Comparison of ENCODE assay signal across 8 mouse cellular contexts in genomic region chr19:43523551-43523950, GRCm38 (mm10). TPM values are rescaled to one million over a fixed set of nuclear protein-coding genes. Genes with fewer than 3 reads are reported as not detected.
DNase-seq lines count a peak whose midpoint lies in the region; ATAC-seq and TF ChIP-seq lines count a peak whose summit lies in the region.

No protein-coding gene starts in this region.

- H3K27me3 ChIP-seq in kidney, embryonic 15.5 days, result peaks cover 12% of the 10 kb centered on the region

- H3K4me3 ChIP-seq in left cerebral cortex, adult 2 months, result peak overlapping the region; percentile 69
- H3K4me3 ChIP-seq in kidney, embryonic 15.5 days (replicated peaks), result peak overlapping the region; percentile 77

- TF ChIP-seq CTCF in left cerebral cortex, adult 2 months (IDR thresholded peaks at IDR 0.05), result no peak

- intact Hi-C loops in left cerebral cortex, adult 2 months (cut with DNase I), result no loop called here

- peak overlapping the region; percentile 81 for H3K4me2 ChIP-seq in kidney, embryonic 15.5 days

- no peaks in the 10 kb centered on the region for H3K9me3 ChIP-seq in kidney, embryonic 15.5 days (replicated peaks)

- DNase-seq in left cerebral cortex, adult 2 months (ENCODE audit: extremely low spot score in 1 of 2, low spot score in 2 of 2), result no peak
- no peak for DNase-seq in left cerebral cortex, adult 11 months (ENCODE audit: low spot score)
- peak; percentile 40 for DNase-seq in c-Kit-positive CD71-positive TER-119-positive erythroid progenitor cells, embryonic 14.5 days (ENCODE audit: low spot score)
- peak; percentile 15 for DNase-seq in lung, postnatal 36 days
- DNase-seq in right cerebral cortex, postnatal 14 days, result peak; percentile 37
- DNase-seq in urinary bladder, adult 18-20 months (ENCODE audit: low spot score in 2 of 2), result no peak

- peak overlapping the region; percentile 96 for H3K27ac ChIP-seq in left cerebral cortex, adult 2 months
- 0 out of 2 replicates have a peak overlapping the region, but pooled peaks have one; percentile 79 for H3K27ac ChIP-seq in kidney, embryonic 15.5 days

- peaks cover 42% of the 10 kb centered on the region for H3K4me1 ChIP-seq in kidney, embryonic 15.5 days

- ATAC-seq in frontal cortex, adult (ENCODE audit: low TSS enrichment), result peak; percentile 20
- no peak for ATAC-seq in kidney, embryonic 15.5 days (replicated peaks; ENCODE audit: low FRiP score)

- peak overlapping the region; percentile 60 for H3K9ac ChIP-seq in kidney, embryonic 15.5 days

- 7% methylated on average over 12 of the region's 12 CpGs for WGBS in kidney, embryonic 15.5 days

- no peaks in the 10 kb centered on the region for H3K36me3 ChIP-seq in kidney, embryonic 15.5 days

RNA-seq across cellular contexts. Expression of gene Got1, which starts 0.9 kb away (rescaled TPM):
- total RNA-seq in left cerebral cortex, adult 2 months (2021), result 100 to 1,000 TPM; 361 to 390 TPM
- polyA plus RNA-seq in kidney, embryonic 15.5 days (2015; fragmentation: Nextera tagmentation; extraction: Ambion mirVana), result 57.8 and 59.0 TPM in 2 replicates

Comparison
In these comparisons a context has a peak if more than half of its experiments do, and no peak if none do; other contexts are left out.
1. DNase-seq: peak in c-Kit-positive CD71-positive TER-119-positive erythroid progenitor cells, embryonic 14.5 days (single experiment), lung, postnatal 36 days (single experiment) and right cerebral cortex, postnatal 14 days (single experiment); none in left cerebral cortex, adult 2 months (0 of 2), left cerebral cortex, adult 11 months (single experiment) and urinary bladder, adult 18-20 months (0 of 2).